Mouse (Mus musculus): ENCODE data around the gene Rpl34. TPM values are rescaled to one million over a fixed set of nuclear protein-coding genes. Genes with fewer than 3 reads are reported as not detected.

Rpl34 gene
- polyA plus RNA-seq (2012; ENCODE audit: low replicate concordance): 109 and 128 TPM in 2 replicates

GRCm38 (mm10) chr3:130730189-130730653 is at the start of gene Rpl34:
Rpl34 (minus strand) TSS chr3:130730398.

GRCm38 (mm10) chr3:130708967-130709924 is 21.0 kb downstream of the Rpl34 start, which contains the start of gene Ostc:
Ostc (minus strand) TSS chr3:130709444.

Other genes with a start within 250 kb of the Rpl34 start
- not detected in 2 replicates for gene Etnppl, start 113.0 kb downstream of the Rpl34 start, polyA plus RNA-seq (2012; ENCODE audit: low replicate concordance)
- 27.6 and 38.1 TPM in 2 replicates for gene Ostc, start 21.0 kb downstream of the Rpl34 start, polyA plus RNA-seq (2012; ENCODE audit: low replicate concordance)

All from hematopoietic multipotent progenitor cell, adult 10-12 weeks (in vitro differentiated cells).